ENCODE assay signal across 23 mouse cellular contexts in genomic region chr19:53178611-53179528, GRCm38 (mm10). TPM values are rescaled to one million over a fixed set of nuclear protein-coding genes. Genes with fewer than 3 reads are reported as not detected.
DNase-seq lines count a peak whose midpoint lies in the region; ATAC-seq and TF ChIP-seq lines count a peak whose summit lies in the region.
"Had no signal": no experiment of that assay in that cellular context is flagged by ENCODE, and none has a peak within 500 bp of the region (broad histone marks: within the 10 kb centered on the region; RNA-seq: fewer than 3 reads in every experiment).

No protein-coding gene starts in this region.

- no peak overlapping the region for H3K4me3 ChIP-seq in cerebellum, adult 2 months (replicated peaks; ENCODE audit: insufficient read depth, low read depth, low read length)
- no peak overlapping the region for H3K4me3 ChIP-seq in heart, adult 2 months
- no peak overlapping the region for H3K4me3 ChIP-seq in heart, embryonic 11.5 days (ENCODE audit: low read depth, low read length)
- H3K4me3 ChIP-seq in stomach, embryonic 16.5 days (replicated peaks; ENCODE audit: low read length) = no peak overlapping the region
- no peak overlapping the region for H3K4me3 ChIP-seq in stomach, postnatal 0 days (ENCODE audit: low read depth, low read length)
- H3K4me3 ChIP-seq: embryonic facial prominence, embryonic 15.5 days; kidney, embryonic 15.5 days; limb, embryonic 13.5 days; liver, embryonic 12.5 days; stomach, embryonic 15.5 days had no signal

- no peak for TF ChIP-seq CTCF in cerebellum, adult 2 months (IDR thresholded peaks at IDR 0.05; ENCODE audit: borderline replicate concordance, insufficient read depth, low read depth, low read length)
- no peak for TF ChIP-seq CTCF in heart, adult 2 months (IDR thresholded peaks at IDR 0.05)
- no peak for TF ChIP-seq CTCF in stomach, postnatal 0 days (IDR thresholded peaks at IDR 0.05; ENCODE audit: low read depth)

- peak; percentile 47 to 73 for DNase-seq in cerebellum, adult 2 months
- no peak for DNase-seq in cerebellum, postnatal 14 days
- no peak for DNase-seq in heart, adult 2 months
- DNase-seq in stomach, postnatal 0 days (ENCODE audit: low spot score) = no peak
- DNase-seq in layer of hippocampus, postnatal 14 days (ENCODE audit: low spot score in 2 of 2) = no peak
- DNase-seq: adrenal gland, adult 2 months; gastrocnemius, postnatal 14 days; kidney, postnatal 4 days; lung, adult 18-20 months; lung, postnatal 10 days; thymus, adult 2 months had no signal

- no peak for TF ChIP-seq EP300 in heart, adult 2 months (IDR thresholded peaks at IDR 0.05; ENCODE audit: insufficient read depth, low read depth, low read length)
- no peak for TF ChIP-seq EP300 in stomach, postnatal 0 days (optimal IDR thresholded peaks at IDR 0.05)

- 71% methylated on average over 20 of the region's 20 CpGs for WGBS in cerebellum, adult 2 months
- WGBS in heart, adult 2 months = 82% methylated on average over 20 of the region's 20 CpGs
- 90% methylated on average over 20 of the region's 20 CpGs for WGBS in heart, embryonic 11.5 days (ENCODE audit: insufficient replicate concordance)
- WGBS in stomach, embryonic 16.5 days = 85% methylated on average over 20 of the region's 20 CpGs
- 89% methylated on average over 20 of the region's 20 CpGs for WGBS in stomach, postnatal 0 days

- peaks cover 5% of the 10 kb centered on the region; the same call in 1 of the 2 replicates for H3K79me2 ChIP-seq in heart, adult 2 months (replicated peaks; ENCODE audit: control insufficient read depth, insufficient read depth, low read length)

- H3K36me3 ChIP-seq in heart, adult 2 months (ENCODE audit: control insufficient read depth, insufficient read depth, low read length) = peaks cover 6% of the 10 kb centered on the region; the same call in 1 of the 2 replicates
- no peaks in the 10 kb centered on the region for H3K36me3 ChIP-seq in heart, embryonic 11.5 days (ENCODE audit: control insufficient read depth, insufficient read depth, low read length)
- H3K36me3 ChIP-seq in stomach, embryonic 16.5 days (ENCODE audit: control insufficient read depth, insufficient read depth, low read length) = no peaks in the 10 kb centered on the region
- no peaks in the 10 kb centered on the region for H3K36me3 ChIP-seq in stomach, postnatal 0 days (ENCODE audit: control insufficient read depth, insufficient read depth, low read length)
- H3K36me3 ChIP-seq: embryonic facial prominence, embryonic 15.5 days; kidney, embryonic 15.5 days; limb, embryonic 13.5 days; liver, embryonic 12.5 days; stomach, embryonic 15.5 days had no signal

- no peak for ATAC-seq in heart, embryonic 11.5 days (replicated peaks; ENCODE audit: insufficient number of reproducible peaks, low FRiP score, low TSS enrichment)
- no peak for ATAC-seq in stomach, embryonic 16.5 days (ENCODE audit: insufficient read depth, low FRiP score)
- no peak; the same call in 1 of the 2 replicates for ATAC-seq in stomach, postnatal 0 days (ENCODE audit: low FRiP score, low TSS enrichment)
- ATAC-seq: CD4-positive, CD25-positive, alpha-beta regulatory T cell, adult 4 months; forebrain, embryonic 14.5 days; hindbrain, postnatal 0 days; intestine, postnatal 0 days; liver, embryonic 12.5 days had no signal

- peak overlapping the region; percentile 40; the same call in 1 of the 2 replicates for H3K27ac ChIP-seq in cerebellum, adult 2 months (ENCODE audit: insufficient read depth, low read length)
- H3K27ac ChIP-seq in heart, adult 2 months = peak overlapping the region; percentile 10
- no peak overlapping the region for H3K27ac ChIP-seq in heart, embryonic 11.5 days (ENCODE audit: low read depth, low read length)
- H3K27ac ChIP-seq in stomach, embryonic 16.5 days (ENCODE audit: low read length) = 0 out of 2 replicates have a peak overlapping the region, but pooled peaks have one; percentile 8
- H3K27ac ChIP-seq in stomach, postnatal 0 days (replicated peaks) = no peak overlapping the region
- H3K27ac ChIP-seq: embryonic facial prominence, embryonic 15.5 days; hindbrain, postnatal 0 days; kidney, embryonic 15.5 days; limb, embryonic 13.5 days; liver, embryonic 12.5 days; stomach, embryonic 15.5 days had no signal

- no peak overlapping the region for H3K9ac ChIP-seq in heart, adult 2 months (ENCODE audit: low read depth, low read length)
- no peak overlapping the region for H3K9ac ChIP-seq in heart, embryonic 11.5 days (ENCODE audit: low read depth, low read length)
- H3K9ac ChIP-seq in stomach, embryonic 16.5 days (ENCODE audit: low read length) = no peak overlapping the region
- no peak overlapping the region for H3K9ac ChIP-seq in stomach, postnatal 0 days (ENCODE audit: low read length)
- H3K9ac ChIP-seq: embryonic facial prominence, embryonic 15.5 days; kidney, embryonic 15.5 days; limb, embryonic 13.5 days; liver, embryonic 12.5 days; stomach, embryonic 15.5 days had no signal

- H3K27me3 ChIP-seq in cerebellum, adult 2 months (ENCODE audit: control insufficient read depth, insufficient read depth, low read length) = no peaks in the 10 kb centered on the region
- H3K27me3 ChIP-seq in heart, adult 2 months (ENCODE audit: control insufficient read depth, insufficient read depth, low read length) = no peaks in the 10 kb centered on the region
- no peaks in the 10 kb centered on the region for H3K27me3 ChIP-seq in heart, embryonic 11.5 days (ENCODE audit: control insufficient read depth, insufficient read depth, low read length)
- H3K27me3 ChIP-seq in stomach, embryonic 16.5 days (ENCODE audit: control insufficient read depth, insufficient read depth, low read length) = no peaks in the 10 kb centered on the region
- no peaks in the 10 kb centered on the region for H3K27me3 ChIP-seq in stomach, postnatal 0 days (ENCODE audit: control insufficient read depth, insufficient read depth, low read length)
- H3K27me3 ChIP-seq: embryonic facial prominence, embryonic 15.5 days; kidney, embryonic 15.5 days; limb, embryonic 13.5 days; stomach, embryonic 15.5 days had no signal

- H3K4me2 ChIP-seq in heart, embryonic 11.5 days = no peak overlapping the region
- no peak overlapping the region for H3K4me2 ChIP-seq in stomach, embryonic 16.5 days (ENCODE audit: low read depth, low read length)
- no peak overlapping the region for H3K4me2 ChIP-seq in stomach, postnatal 0 days (replicated peaks; ENCODE audit: low read depth)
- H3K4me2 ChIP-seq: embryonic facial prominence, embryonic 15.5 days; kidney, embryonic 15.5 days; limb, embryonic 13.5 days; liver, embryonic 12.5 days; midbrain, embryonic 11.5 days; stomach, embryonic 15.5 days had no signal

- peaks cover 19% of the 10 kb centered on the region for H3K4me1 ChIP-seq in cerebellum, adult 2 months (ENCODE audit: control insufficient read depth, insufficient read depth, low read length)
- peaks cover 21% of the 10 kb centered on the region for H3K4me1 ChIP-seq in heart, adult 2 months (ENCODE audit: control insufficient read depth, insufficient read depth, low read length)
- H3K4me1 ChIP-seq in heart, embryonic 11.5 days (ENCODE audit: control insufficient read depth, insufficient read depth, low read length) = peaks cover 32% of the 10 kb centered on the region
- H3K4me1 ChIP-seq in stomach, embryonic 16.5 days (ENCODE audit: control insufficient read depth, insufficient read depth, low read length) = peaks cover 35% of the 10 kb centered on the region
- H3K4me1 ChIP-seq in stomach, postnatal 0 days (replicated peaks; ENCODE audit: control insufficient read depth, insufficient read depth) = peaks cover 8% of the 10 kb centered on the region

- no peak for TF ChIP-seq POLR2A in cerebellum, adult 2 months (IDR thresholded peaks at IDR 0.05; ENCODE audit: borderline replicate concordance, insufficient read depth, low read length)
- TF ChIP-seq POLR2A in heart, adult 2 months (IDR thresholded peaks at IDR 0.05; ENCODE audit: insufficient read depth, low read depth, low read length) = no peak

- intact Hi-C loops in heart, adult 2 months (cut with DNase I) = no loop called here

- no peaks in the 10 kb centered on the region for H3K9me3 ChIP-seq in heart, embryonic 11.5 days (replicated peaks; ENCODE audit: control insufficient read depth, low read length)
- H3K9me3 ChIP-seq in stomach, embryonic 16.5 days (replicated peaks; ENCODE audit: control insufficient read depth, low read length) = no peaks in the 10 kb centered on the region; the same call in 1 of the 2 replicates
- H3K9me3 ChIP-seq in stomach, postnatal 0 days (ENCODE audit: control insufficient read depth, low read length) = no peaks in the 10 kb centered on the region
- H3K9me3 ChIP-seq: embryonic facial prominence, embryonic 15.5 days; kidney, embryonic 15.5 days; limb, embryonic 13.5 days; liver, embryonic 12.5 days; stomach, embryonic 15.5 days had no signal

RNA-seq across cellular contexts. Expression of gene Add3, which starts 38.6 kb away (rescaled TPM):
- 80.2 and 89.4 TPM in 2 replicates for polyA plus RNA-seq in cerebellum, adult 2 months (2012; rRNA removed)
- 10 to 100 TPM; 38.9 to 50.5 TPM for total RNA-seq in heart, adult 2 months (2021)
- 25.2 and 44.5 TPM in 2 replicates for polyA plus RNA-seq in heart, adult 2 months (2012; rRNA removed)
- 133 and 152 TPM in 2 replicates for polyA plus RNA-seq in heart, embryonic 11.5 days (2014; fragmentation: Nextera tagmentation; extraction: Ambion mirVana)
- 82.6 and 84.9 TPM in 2 replicates for polyA plus RNA-seq in stomach, embryonic 16.5 days (2015; fragmentation: Nextera tagmentation; extraction: Ambion mirVana)
- polyA plus RNA-seq in stomach, postnatal 0 days (2015; fragmentation: Nextera tagmentation; extraction: Ambion mirVana) = 48.2 and 52.4 TPM in 2 replicates
- 100 to 1,000 TPM; 119 to 124 TPM for total RNA-seq in layer of hippocampus, postnatal 14 days (2021)

Comparison
In these comparisons a context has a peak if more than half of its experiments do, and no peak if none do; other contexts are left out.
1. DNase-seq: peak in cerebellum, adult 2 months (2 of 2); none in cerebellum, postnatal 14 days (0 of 2), heart, adult 2 months (0 of 2), stomach, postnatal 0 days (single experiment) and layer of hippocampus, postnatal 14 days (0 of 2).
2. H3K27ac ChIP-seq: peak in cerebellum, adult 2 months (single experiment), heart, adult 2 months (single experiment) and stomach, embryonic 16.5 days (single experiment); none in heart, embryonic 11.5 days (single experiment) and stomach, postnatal 0 days (single experiment).